Mouse (Mus musculus) heart, embryonic 11.5 days (tissue): Measurements from ENCODE around the gene Pdx1. TPM values are rescaled to one million over a fixed set of nuclear protein-coding genes. Genes with fewer than 3 reads are reported as not detected.
A peak's percentile ranks its signal among the peaks of the same experiment; 100 is the strongest.

Experiments used
- ATAC-seq: fragments of 200-750 bp; cut with Nextera tagmentation; replicated peaks from 2 replicates; pipeline ENCODE4 v1.8.0; 2017; ENCODE audit warnings: moderate library complexity; ENCODE audit not compliant: insufficient number of reproducible peaks, low FRiP score, low TSS enrichment
- H3K27ac ChIP-seq: fragments of 300-500 bp; sonication (generic); 2 replicates; pipeline ENCODE4 v1.5.1; 2014; ENCODE audit warnings: mild to moderate bottlenecking, low read depth, low read length
- H3K27me3 ChIP-seq: fragments of 300-500 bp; sonication (generic); 2 replicates; pipeline ENCODE4 v1.6.1; 2014; ENCODE audit warnings: mild to moderate bottlenecking, low read length, mixed read lengths; ENCODE audit not compliant: control insufficient read depth, insufficient read depth
- H3K36me3 ChIP-seq: fragments of 300-500 bp; sonication (generic); 2 replicates; pipeline ENCODE4 v1.6.1; 2014; ENCODE audit warnings: mild to moderate bottlenecking, low read length, moderate library complexity, mixed read lengths; ENCODE audit not compliant: control insufficient read depth, insufficient read depth
- H3K4me1 ChIP-seq: fragments of 300-500 bp; sonication (generic); 2 replicates; pipeline ENCODE4 v1.6.1; 2014; ENCODE audit warnings: low read length; ENCODE audit not compliant: control insufficient read depth, insufficient read depth
- H3K4me2 ChIP-seq: fragments of 300-500 bp; sonication (generic); 2 replicates; pipeline ENCODE4 v1.6.1; 2014; ENCODE audit warnings: mild to moderate bottlenecking, moderate library complexity
- H3K4me3 ChIP-seq: fragments of 300-500 bp; sonication (generic); 2 replicates; pipeline ENCODE4 v1.5.1; 2014; ENCODE audit warnings: low read depth, low read length
- H3K9ac ChIP-seq: fragments of 300-500 bp; sonication (generic); 2 replicates; pipeline ENCODE4 v1.6.1; 2014; ENCODE audit warnings: mild to moderate bottlenecking, low read depth, low read length, moderate library complexity
- H3K9me3 ChIP-seq: fragments of 300-500 bp; sonication (generic); replicated peaks from 2 replicates; pipeline ENCODE4 v1.6.1; 2016; ENCODE audit warnings: low read length; ENCODE audit not compliant: control insufficient read depth
- WGBS: fragments of 180-500 bp; shearing (Covaris S2); extraction: QIAGEN DNeasy Blood & Tissue Kit; methylation state at CpG from one replicate; pipeline ENCODE4 v1.1.7; 2014; ENCODE audit not compliant: insufficient replicate concordance; 5-methylcytosine and 5-hydroxymethylcytosine counted together
- polyA plus RNA-seq: library from polyadenylated mRNA; unstranded; fragments of >200 nt; fragmentation: Nextera tagmentation; extraction: Ambion mirVana; gene quantifications from 2 replicates; pipeline ENCODE4 v1.2.1, GENCODE M21; 2014

Gene Pdx1
- polyA plus RNA-seq, 1 experiment from 2014 or later, result not detected

DNA sequence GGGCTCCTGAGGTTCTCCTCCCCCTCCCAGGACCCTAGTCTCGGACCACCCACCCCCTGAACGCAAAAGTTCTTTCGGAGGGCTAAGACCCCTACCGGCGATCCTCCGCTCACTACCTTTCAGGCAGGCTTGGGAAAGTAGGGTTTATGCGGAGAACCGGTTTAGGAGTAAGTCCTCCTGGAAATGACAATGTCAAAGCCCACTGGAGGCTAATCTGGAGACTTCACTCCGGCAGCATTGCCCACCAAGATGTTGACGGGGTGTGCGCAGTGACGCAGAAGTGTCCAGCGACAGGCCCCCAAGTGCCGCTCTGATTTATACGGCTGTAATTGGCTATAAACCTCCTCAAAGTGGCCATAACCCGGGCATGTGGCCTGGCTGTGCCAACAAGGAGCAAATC lies 35.4 kb downstream of the Pdx1 start:
- peaks cover 99% of the 10 kb centered on the region for H3K27me3 ChIP-seq
- WGBS, result 0% methylated on average over 16 of the region's 16 CpGs
- no peaks in the 10 kb centered on the region for H3K9me3 ChIP-seq
- ATAC-seq, result no peak
- H3K27ac ChIP-seq, result no peak overlapping the region
- no peak overlapping the region for H3K4me2 ChIP-seq
- no peak overlapping the region for H3K9ac ChIP-seq
- 0 out of 2 replicates have a peak, but pooled peaks cover 6% of the 10 kb centered on the region for H3K4me1 ChIP-seq
- no peaks in the 10 kb centered on the region for H3K36me3 ChIP-seq
- 0 out of 2 replicates have a peak overlapping the region, but pooled peaks have one; percentile 4 for H3K4me3 ChIP-seq

DNA sequence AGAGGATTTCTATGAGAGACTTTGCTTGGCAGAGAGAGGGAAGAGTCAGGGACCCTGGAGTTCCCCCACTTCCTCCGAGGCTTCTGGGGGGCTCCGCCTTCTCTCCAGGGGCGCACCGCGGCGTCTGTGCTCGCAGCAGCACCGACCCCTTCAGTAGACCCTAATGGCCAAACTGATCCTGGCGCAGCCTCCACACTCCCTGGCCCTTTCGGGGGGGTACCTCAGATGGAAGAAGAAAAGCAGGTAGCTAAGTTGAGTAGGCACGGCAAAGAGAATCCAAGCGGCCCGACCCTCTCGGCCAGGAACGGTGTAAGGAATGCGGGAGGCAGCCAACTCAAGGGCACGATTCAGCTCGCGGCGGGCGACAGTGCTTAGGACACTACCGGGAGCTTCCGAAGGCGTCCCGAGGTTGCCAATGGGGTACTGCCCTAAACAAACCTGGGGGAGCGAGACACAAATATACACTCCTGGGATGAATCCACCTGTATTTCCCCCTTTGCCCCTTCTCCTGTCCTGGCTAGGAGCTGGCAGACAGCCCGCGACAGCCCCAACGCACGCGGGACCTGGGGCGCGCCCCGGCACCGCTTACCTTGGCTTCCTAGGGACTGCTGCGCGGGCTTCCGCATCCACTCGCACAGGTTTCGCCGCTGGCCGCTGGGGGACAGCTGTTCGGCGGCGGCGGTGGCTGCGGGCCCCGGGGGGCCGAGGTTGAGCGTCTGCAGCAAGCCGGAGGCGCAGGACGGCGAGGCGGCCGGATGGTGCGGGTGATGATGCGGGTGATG lies 36.3 kb downstream of the Pdx1 start:
- WGBS, result under 1% methylated on average over 58 of the region's 58 CpGs
- Histone ChIP-seq H3K4me1 (0 out of 2 replicates have a peak, but pooled peaks cover 6% of the 10 kb centered on the region), H3K9ac (no peak overlapping the region), H3K4me3 (peak overlapping the region; percentile 30), H3K9me3 (no peaks in the 10 kb centered on the region), H3K4me2 (peak overlapping the region; percentile 34), H3K27me3 (peaks cover 100% of the 10 kb centered on the region), H3K36me3 (no peaks in the 10 kb centered on the region), H3K27ac (no peak overlapping the region)
- ATAC-seq, result no peak

- peak within 1 kb of the TSS; percentile 34 for H3K4me2 ChIP-seq
- peak within 1 kb of the TSS; percentile 30 for H3K4me3 ChIP-seq
- no peak within 1 kb of the TSS for H3K27ac ChIP-seq
- H3K36me3 ChIP-seq, result no peaks in the 10 kb centered on the region
- 0 out of 2 replicates have a peak, but pooled peaks cover 3% of the 10 kb centered on the region for H3K4me1 ChIP-seq
- H3K9me3 ChIP-seq, result no peaks in the 10 kb centered on the region
- no peak for ATAC-seq
- WGBS, result under 1% methylated on average over 63 of the region's 63 CpGs
- peaks cover 100% of the 10 kb centered on the region for H3K27me3 ChIP-seq
- H3K9ac ChIP-seq, result no peak within 1 kb of the TSS
These were observed 37.1 kb downstream of the Pdx1 start, which contains the start of gene Cdx2 for GRCm38 (mm10) chr5:147306638-147307397. Gene Cdx2, minus strand, starts transcription at chr5:147307270.

DNA sequence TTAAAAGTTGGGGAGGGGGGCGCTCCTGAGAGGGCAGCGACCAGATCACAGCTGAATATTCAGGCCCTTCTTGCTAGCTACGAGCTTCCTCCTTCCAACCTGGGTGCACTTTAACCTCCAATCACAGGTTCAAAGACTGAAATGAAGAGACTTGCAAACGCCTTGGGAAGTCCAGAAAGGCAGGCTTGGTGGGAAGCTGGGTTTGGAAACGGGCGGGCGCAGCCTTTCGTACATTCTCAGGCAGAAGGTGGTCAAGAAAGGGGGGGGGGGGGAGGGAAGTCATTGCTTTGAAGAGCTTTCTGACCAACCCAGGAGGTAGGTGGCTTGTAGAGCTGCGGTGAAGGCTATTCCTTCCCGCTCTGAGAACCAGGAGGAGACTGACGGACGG lies 37.6 kb downstream of the Pdx1 start:
- Histone ChIP-seq H3K4me3 (no peak overlapping the region), H3K27me3 (peaks cover 100% of the 10 kb centered on the region), H3K36me3 (no peaks in the 10 kb centered on the region), H3K9me3 (no peaks in the 10 kb centered on the region), H3K27ac (no peak overlapping the region), H3K4me2 (no peak overlapping the region), H3K9ac (no peak overlapping the region), H3K4me1 (0 out of 2 replicates have a peak, but pooled peaks cover 3% of the 10 kb centered on the region)
- 0% methylated on average over 12 of the region's 12 CpGs for WGBS
- no peak for ATAC-seq

- WGBS, result 6% methylated on average over 9 of the region's 9 CpGs
- Histone ChIP-seq H3K9me3 (no peaks in the 10 kb centered on the region), H3K4me3 (no peak overlapping the region), H3K4me1 (0 out of 2 replicates have a peak, but pooled peaks cover 3% of the 10 kb centered on the region), H3K36me3 (no peaks in the 10 kb centered on the region), H3K27ac (no peak overlapping the region), H3K9ac (no peak overlapping the region), H3K27me3 (peaks cover 100% of the 10 kb centered on the region), H3K4me2 (no peak overlapping the region)
- no peak for ATAC-seq
These were observed 38.7 kb downstream of the Pdx1 start for GRCm38 (mm10) chr5:147308451-147308850.

GRCm38 (mm10) chr5:147309786-147310185 lies 40.0 kb downstream of the Pdx1 start:
- Histone ChIP-seq H3K4me2 (no peak overlapping the region), H3K27me3 (peaks cover 100% of the 10 kb centered on the region), H3K4me1 (0 out of 2 replicates have a peak, but pooled peaks cover 3% of the 10 kb centered on the region), H3K4me3 (no peak overlapping the region), H3K36me3 (no peaks in the 10 kb centered on the region), H3K9me3 (no peaks in the 10 kb centered on the region), H3K27ac (no peak overlapping the region), H3K9ac (no peak overlapping the region)
- 7% methylated on average over 2 of the region's 2 CpGs for WGBS
- ATAC-seq, result no peak

DNA sequence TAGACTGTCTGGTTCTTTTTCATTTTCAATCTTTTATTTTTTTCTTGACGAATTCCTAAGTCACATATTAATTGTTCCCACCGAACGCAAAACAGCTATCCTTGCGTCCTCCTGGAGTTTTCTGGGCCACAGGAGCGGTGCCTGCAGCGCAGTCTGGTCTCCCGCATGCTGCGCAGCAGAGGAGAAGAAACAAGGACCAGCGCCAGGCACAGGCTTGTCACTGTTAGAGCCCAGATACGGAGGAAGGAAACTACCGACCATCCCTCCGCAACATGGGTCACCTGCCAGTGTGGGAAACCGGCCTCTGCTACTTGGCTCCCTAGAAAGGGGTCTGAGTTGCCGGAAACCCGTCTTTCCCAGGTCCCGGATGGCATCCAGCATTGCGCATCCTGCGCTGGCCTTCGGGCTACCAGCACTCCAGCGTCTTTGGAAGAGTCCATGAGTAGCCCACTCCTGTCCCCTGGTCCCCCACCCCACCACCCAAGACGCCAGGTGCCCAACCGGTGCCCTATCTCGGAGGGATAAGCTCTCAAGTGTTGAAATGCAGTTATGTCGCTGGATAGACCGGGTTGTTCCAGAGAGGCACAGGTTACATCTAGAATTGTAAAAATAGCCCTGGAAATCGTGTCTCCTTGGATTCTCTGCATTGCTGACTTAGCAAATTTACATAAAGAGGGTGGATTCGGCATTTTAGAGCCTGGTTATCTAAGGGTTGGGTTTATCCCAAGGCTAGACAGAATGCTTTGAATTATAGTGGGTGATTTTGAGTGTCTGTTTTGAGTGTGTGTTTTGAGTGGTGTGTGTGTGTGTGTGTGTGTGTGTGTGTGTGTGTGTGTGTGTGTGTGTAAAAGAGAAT lies 43.3 kb downstream of the Pdx1 start:
- H3K27me3 ChIP-seq, result peaks cover 99% of the 10 kb centered on the region
- no peak overlapping the region for H3K4me3 ChIP-seq
- WGBS, result 1% methylated on average over 27 of the region's 27 CpGs
- no peaks in the 10 kb centered on the region for H3K36me3 ChIP-seq
- no peak overlapping the region for H3K9ac ChIP-seq
- H3K4me1 ChIP-seq, result no peaks in the 10 kb centered on the region
- no peak overlapping the region for H3K27ac ChIP-seq
- ATAC-seq, result no peak
- H3K4me2 ChIP-seq, result no peak overlapping the region
- H3K9me3 ChIP-seq, result no peaks in the 10 kb centered on the region
